Mouse (Mus musculus) retina, postnatal 7 days (tissue): ENCODE data around the gene Olfr418.
"Not testable (repeated sequence)": the region's sequence is repeated elsewhere in the genome, so short reads cannot be mapped to it uniquely, and the experiment has no call there.

Source experiments
- DNase-seq: peaks from one replicate; pipeline ENCODE4 v3.0.0-alpha.2; 2012; ENCODE audit warnings: low read depth, low spot score

The Olfr418 gene

GRCm38 (mm10) chr1:173265701-173266100, at the start of gene Olfr418:
TSS of gene Olfr418 (plus strand) at chr1:173266001.
- DNase-seq: no peak

- DNase-seq: no peak
Observed at GRCm38 (mm10) chr1:173216481-173216880, 49.3 kb upstream of the Olfr418 start.

- no peak for DNase-seq
Observed at GRCm38 (mm10) chr1:173227081-173227480, 38.7 kb upstream of the Olfr418 start, which contains the start of gene Fcer1a. TSS of gene Fcer1a (minus strand) at chr1:173227214.

GRCm38 (mm10) chr1:173237004-173237403, 28.8 kb upstream of the Olfr418 start:
- not testable (repeated sequence) for DNase-seq

- DNase-seq: no peak
Observed at GRCm38 (mm10) chr1:173249888-173250287, 15.9 kb upstream of the Olfr418 start.

- no peak for DNase-seq
Observed at GRCm38 (mm10) chr1:173277677-173278076, 11.9 kb downstream of the Olfr418 start, which contains the start of gene Mptx2. TSS of gene Mptx2 (minus strand) at chr1:173277777.

GRCm38 (mm10) chr1:173302795-173303194, 37.0 kb downstream of the Olfr418 start:
- not testable (repeated sequence) for DNase-seq

- DNase-seq: not testable (repeated sequence)
Observed at GRCm38 (mm10) chr1:173313535-173314050, 47.8 kb downstream of the Olfr418 start.

GRCm38 (mm10) chr1:173315725-173316124, 49.9 kb downstream of the Olfr418 start:
- no peak for DNase-seq

GRCm38 (mm10) chr1:173317925-173318477, 52.2 kb downstream of the Olfr418 start:
- DNase-seq: no peak

- DNase-seq: no peak
Observed at GRCm38 (mm10) chr1:173321593-173322248, 55.9 kb downstream of the Olfr418 start.

GRCm38 (mm10) chr1:173322249-173322627, 56.4 kb downstream of the Olfr418 start:
- DNase-seq: no peak
